Mouse (Mus musculus): ENCODE data around the gene Ivd.

DNA sequence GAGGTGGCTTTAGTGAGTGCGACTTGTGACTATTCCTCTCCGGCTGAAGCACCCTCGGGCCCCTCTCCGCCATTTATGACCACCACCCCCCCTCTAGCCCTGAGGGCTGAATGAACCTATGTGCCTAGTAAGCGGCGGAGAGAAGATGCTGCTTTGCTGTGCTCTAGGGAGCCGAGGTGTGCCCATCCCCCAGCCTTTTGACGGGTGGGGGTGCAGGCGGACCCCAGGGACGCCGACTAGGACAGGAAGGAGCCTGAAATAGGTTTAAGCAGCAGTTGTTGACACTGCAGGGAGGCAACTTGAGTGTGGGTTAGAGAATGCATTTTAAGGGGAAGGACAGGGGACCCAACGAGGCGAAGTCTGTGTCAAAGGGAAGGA is 35.1 kb downstream of the Ivd start:
- TF ChIP-seq CTCF (IDR thresholded peaks at IDR 0.05; ENCODE audit: low read depth) (no peak), EP300 (IDR thresholded peaks at IDR 0.05; ENCODE audit: low read depth) (no peak)

All from liver, postnatal 0 days (tissue).